Mouse (Mus musculus) ovary, adult 18-20 months (tissue): ENCODE results near the gene Plxnb1.
"Not testable (repeated sequence)": the region's sequence is repeated elsewhere in the genome, so short reads cannot be mapped to it uniquely, and the experiment has no call there.

Experiments
- DNase-seq: peaks from one replicate; pipeline ENCODE4 v3.0.0; 2022; ENCODE audit warnings: low spot score, mixed read lengths

Plxnb1 gene

GRCm38 (mm10) chr9:109102541-109102940 lies 7.4 kb downstream of the Plxnb1 start:
- DNase-seq, result no peak

GRCm38 (mm10) chr9:109103250-109103649 lies 8.1 kb downstream of the Plxnb1 start:
- DNase-seq, result peak; percentile 91

- no peak for DNase-seq
Observed at GRCm38 (mm10) chr9:109104083-109104482, 8.9 kb downstream of the Plxnb1 start.

- peak; percentile 54 for DNase-seq
Observed at GRCm38 (mm10) chr9:109105011-109105410, 9.8 kb downstream of the Plxnb1 start.

- DNase-seq, result no peak
Observed at GRCm38 (mm10) chr9:109105648-109106047, 10.5 kb downstream of the Plxnb1 start.

- no peak for DNase-seq
Observed at GRCm38 (mm10) chr9:109107341-109107740, 12.2 kb downstream of the Plxnb1 start.

- DNase-seq, result no peak
Observed at GRCm38 (mm10) chr9:109110240-109110639, 15.1 kb downstream of the Plxnb1 start.

GRCm38 (mm10) chr9:109111101-109111500 lies 15.9 kb downstream of the Plxnb1 start:
- no peak for DNase-seq

- DNase-seq, result no peak
Observed at GRCm38 (mm10) chr9:109111591-109111990, 16.4 kb downstream of the Plxnb1 start.

GRCm38 (mm10) chr9:109113331-109113730 lies 18.1 kb downstream of the Plxnb1 start:
- no peak for DNase-seq

GRCm38 (mm10) chr9:109114276-109114675 lies 19.1 kb downstream of the Plxnb1 start:
- DNase-seq, result no peak

- DNase-seq, result no peak
Observed at GRCm38 (mm10) chr9:109114871-109115270, 19.7 kb downstream of the Plxnb1 start.

- DNase-seq, result no peak
Observed at GRCm38 (mm10) chr9:109116205-109116604, 21.0 kb downstream of the Plxnb1 start.

GRCm38 (mm10) chr9:109118106-109118505 lies 22.9 kb downstream of the Plxnb1 start:
- DNase-seq, result no peak

GRCm38 (mm10) chr9:109119571-109119970 lies 24.4 kb downstream of the Plxnb1 start:
- DNase-seq, result no peak

GRCm38 (mm10) chr9:109120956-109121355 lies 25.8 kb downstream of the Plxnb1 start:
- no peak for DNase-seq

GRCm38 (mm10) chr9:109122553-109123085 lies 27.4 kb downstream of the Plxnb1 start:
- DNase-seq, result no peak

- DNase-seq, result no peak
Observed at GRCm38 (mm10) chr9:109123266-109123665, 28.1 kb downstream of the Plxnb1 start.

GRCm38 (mm10) chr9:109124164-109124563 lies 29.0 kb downstream of the Plxnb1 start:
- DNase-seq, result no peak

- no peak for DNase-seq
Observed at GRCm38 (mm10) chr9:109125043-109125442, 29.9 kb downstream of the Plxnb1 start.

- no peak for DNase-seq
Observed at GRCm38 (mm10) chr9:109125481-109125880, 30.3 kb downstream of the Plxnb1 start.

- no peak for DNase-seq
Observed at GRCm38 (mm10) chr9:109127076-109127475, 31.9 kb downstream of the Plxnb1 start.

GRCm38 (mm10) chr9:109128211-109128610 lies 33.0 kb downstream of the Plxnb1 start:
- no peak for DNase-seq

GRCm38 (mm10) chr9:109130076-109130475 lies 34.9 kb downstream of the Plxnb1 start:
- no peak for DNase-seq

GRCm38 (mm10) chr9:109140414-109140813 lies 45.2 kb downstream of the Plxnb1 start:
- not testable (repeated sequence) for DNase-seq
